In the genomic region with DNA sequence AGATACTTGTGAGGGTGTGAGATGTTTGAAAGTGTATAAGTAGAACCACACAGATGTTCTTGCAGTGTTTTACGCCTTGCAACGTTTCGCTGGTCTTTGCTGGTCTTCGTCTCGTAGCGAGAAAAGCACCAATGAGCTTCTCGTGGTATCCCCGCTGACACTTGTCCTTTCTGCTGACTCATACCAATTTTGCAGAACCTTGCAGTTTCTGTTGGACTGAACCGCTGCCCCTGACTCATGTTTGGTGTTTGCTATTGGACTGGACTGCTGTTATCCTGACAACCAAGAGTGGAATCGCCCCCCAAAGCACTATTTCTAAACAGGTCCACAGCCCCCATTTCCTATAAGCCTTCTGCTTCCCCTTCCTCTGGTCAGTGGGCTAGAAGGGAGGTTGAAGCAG, we compare ENCODE assay signal across 17 mouse cellular contexts. TPM values are rescaled to one million over a fixed set of nuclear protein-coding genes. Genes with fewer than 3 reads are reported as not detected.
"Had no signal": no experiment of that assay in that cellular context is flagged by ENCODE, and none has a peak within 500 bp of the region (broad histone marks: within the 10 kb centered on the region; RNA-seq: fewer than 3 reads in every experiment).

No protein-coding gene starts in this region.

- H3K27ac ChIP-seq: layer of hippocampus, adult 2 months; limb, embryonic 10.5 days; liver, embryonic 14.5 days; midbrain, embryonic 13.5 days; neural tube, embryonic 12.5 days had no signal

- H3K4me2 ChIP-seq: lung, embryonic 14.5 days; midbrain, embryonic 13.5 days; neural tube, embryonic 12.5 days had no signal

- H3K27me3 ChIP-seq: midbrain, embryonic 13.5 days; neural tube, embryonic 12.5 days had no signal

- H3K9ac ChIP-seq: liver, embryonic 14.5 days; lung, embryonic 14.5 days; midbrain, embryonic 13.5 days; neural tube, embryonic 12.5 days had no signal

- H3K4me1 ChIP-seq: limb, embryonic 10.5 days; neural tube, embryonic 12.5 days had no signal

- H3K36me3 ChIP-seq: limb, embryonic 10.5 days; neural tube, embryonic 12.5 days had no signal

- H3K4me3 ChIP-seq: layer of hippocampus, adult 2 months; limb, embryonic 10.5 days; midbrain, embryonic 13.5 days; neural tube, embryonic 12.5 days had no signal

- H3K9me3 ChIP-seq: limb, embryonic 10.5 days; midbrain, embryonic 13.5 days; neural tube, embryonic 12.5 days had no signal

- DNase-seq: kidney, adult 8-10 months; kidney, postnatal 36 days; lung, embryonic 14.5 days; lung, postnatal 10 days; lung, postnatal 4 days; spleen, adult 18-20 months had no signal

- ATAC-seq: inflammation-experienced regulatory T-cells, adult 6 months; intestine, postnatal 0 days; midbrain, embryonic 13.5 days had no signal

RNA-seq across cellular contexts. Expression of gene Gast, which starts 10.1 kb away (rescaled TPM):
- total RNA-seq: layer of hippocampus, adult 2 months; layer of hippocampus, postnatal 10 days; megakaryocyte-erythroid progenitor cell, adult 5-6 weeks; neutrophil, adult 5-6 weeks had no signal
- polyA plus RNA-seq: inflammation-experienced regulatory T-cells, adult 6 months; kidney, embryonic 16.5 days; limb, embryonic 10.5 days; liver, embryonic 14.5 days; lung, embryonic 14.5 days; neural tube, embryonic 12.5 days had no signal

RNA-seq across cellular contexts. Expression of gene Hap1, which starts 11.7 kb away (rescaled TPM):
- total RNA-seq: megakaryocyte-erythroid progenitor cell, adult 5-6 weeks had no signal
